Mouse (Mus musculus) embryonic facial prominence, embryonic 14.5 days (tissue): ENCODE measurements around the gene Btla. TPM values are rescaled to one million over a fixed set of nuclear protein-coding genes. Genes with fewer than 3 reads are reported as not detected.

ENCODE experiments used
- ATAC-seq: fragments of 200-750 bp; cut with Nextera tagmentation; 2 replicates; pipeline ENCODE4 v1.8.0; 2017; ENCODE audit warnings: low read depth, moderate number of reproducible peaks, moderate TSS enrichment
- DNase-seq: peaks from one replicate; pipeline ENCODE4 v3.0.0-alpha.2; 2015; ENCODE audit warnings: low spot score
- H3K27ac ChIP-seq: fragments of 300-500 bp; sonication (generic); replicated peaks from 2 replicates; pipeline ENCODE4 v1.5.1; 2014; ENCODE audit warnings: low read depth, mild to moderate bottlenecking, low read length, moderate library complexity
- H3K27me3 ChIP-seq: fragments of 300-500 bp; sonication (generic); replicated peaks from 2 replicates; pipeline ENCODE4 v1.6.1; 2014; ENCODE audit warnings: low read length; ENCODE audit not compliant: control insufficient read depth, insufficient read depth
- H3K36me3 ChIP-seq: fragments of 300-500 bp; sonication (generic); 2 replicates; pipeline ENCODE4 v1.6.1; 2014; ENCODE audit warnings: low read length, mixed read lengths; ENCODE audit not compliant: control insufficient read depth, insufficient read depth
- H3K4me1 ChIP-seq: fragments of 300-500 bp; sonication (generic); 2 replicates; pipeline ENCODE4 v1.6.1; 2014; ENCODE audit warnings: antibody characterized with exemption, low read length; ENCODE audit not compliant: control insufficient read depth, insufficient read depth
- H3K4me2 ChIP-seq: fragments of 300-500 bp; sonication (generic); 2 replicates; pipeline ENCODE4 v1.6.1; 2014; ENCODE audit warnings: low read depth, mild to moderate bottlenecking, low read length, moderate library complexity, mixed read lengths
- H3K4me3 ChIP-seq: fragments of 300-500 bp; sonication (generic); 2 replicates; pipeline ENCODE4 v1.5.1; 2014; ENCODE audit warnings: low read depth, mild to moderate bottlenecking, low read length
- H3K9ac ChIP-seq: fragments of 300-500 bp; sonication (generic); 2 replicates; pipeline ENCODE4 v1.6.1; 2014; ENCODE audit warnings: low read depth, mild to moderate bottlenecking, low read length, moderate library complexity, mixed read lengths
- H3K9me3 ChIP-seq: fragments of 300-500 bp; sonication (generic); 2 replicates; pipeline ENCODE4 v1.6.1; 2016; ENCODE audit warnings: low read length; ENCODE audit not compliant: control insufficient read depth
- WGBS: fragments of 180-500 bp; shearing (Covaris S2); extraction: QIAGEN DNeasy Blood & Tissue Kit; methylation state at CpG from one replicate; pipeline ENCODE4 v1.1.7; 2014; 5-methylcytosine and 5-hydroxymethylcytosine counted together
- polyA plus RNA-seq: library from polyadenylated mRNA; unstranded; fragments of >200 nt; fragmentation: Nextera tagmentation; extraction: Ambion mirVana; gene quantifications from 2 replicates; pipeline ENCODE4 v1.2.1, GENCODE M21; 2014

Gene Btla
- polyA plus RNA-seq, 1 experiment from 2014 or later = 0.49 TPM

DNA sequence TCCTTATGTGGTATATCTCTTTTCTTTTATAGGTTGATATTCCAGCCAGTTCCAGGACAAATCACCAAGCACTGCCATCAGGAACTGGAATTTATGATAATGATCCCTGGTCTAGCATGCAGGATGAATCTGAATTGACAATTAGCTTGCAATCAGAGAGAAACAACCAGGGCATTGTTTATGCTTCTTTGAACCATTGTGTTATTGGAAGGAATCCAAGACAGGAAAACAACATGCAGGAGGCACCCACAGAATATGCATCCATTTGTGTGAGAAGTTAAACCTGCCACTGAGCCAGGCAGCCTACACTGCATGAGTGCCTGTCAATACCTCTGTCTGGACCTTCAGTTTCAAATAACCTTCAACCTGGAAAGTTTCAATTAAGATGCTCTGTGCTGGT lies 26.2 kb downstream of the Btla start:
- no peak overlapping the region for H3K4me3 ChIP-seq
- no peaks in the 10 kb centered on the region for H3K27me3 ChIP-seq
- H3K9ac ChIP-seq = no peak overlapping the region
- H3K27ac ChIP-seq = no peak overlapping the region
- no peaks in the 10 kb centered on the region for H3K36me3 ChIP-seq
- ATAC-seq (no peak), DNase-seq (no peak)
- no peaks in the 10 kb centered on the region for H3K4me1 ChIP-seq
- no peak overlapping the region for H3K4me2 ChIP-seq
- no peaks in the 10 kb centered on the region for H3K9me3 ChIP-seq

DNA sequence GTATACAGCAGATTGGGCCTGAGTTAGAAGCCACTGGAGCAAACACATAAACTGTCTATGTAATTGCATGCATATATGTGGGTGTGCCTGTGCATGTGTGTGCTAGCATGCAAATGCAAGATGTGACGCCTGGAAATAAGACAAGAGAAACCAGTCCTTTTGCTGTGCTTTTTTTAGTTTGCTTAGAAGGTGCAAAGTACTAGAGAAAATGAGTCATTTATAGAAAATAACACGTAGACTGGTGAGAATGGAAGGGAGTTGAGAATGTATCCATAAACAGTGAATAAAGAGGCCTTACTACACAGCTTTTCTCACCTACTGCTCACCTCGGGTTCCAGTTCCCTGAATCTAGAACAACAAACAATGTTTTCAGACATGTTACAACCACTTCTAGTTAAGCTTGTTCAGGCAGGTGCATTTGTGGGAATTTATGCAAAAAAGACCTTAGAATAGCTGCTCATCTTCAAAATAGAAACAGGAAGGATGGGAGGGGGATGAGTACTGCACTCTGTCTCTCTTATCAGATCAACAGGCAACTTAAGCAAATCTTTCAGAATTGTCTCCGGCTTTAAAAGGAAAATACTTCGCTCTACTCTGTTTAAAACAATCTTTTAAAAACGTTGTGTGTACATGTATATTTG lies 27.8 kb downstream of the Btla start:
- no peak for DNase-seq
- Histone ChIP-seq H3K4me1 (no peaks in the 10 kb centered on the region), H3K4me2 (no peak overlapping the region), H3K27ac (no peak overlapping the region), H3K36me3 (no peaks in the 10 kb centered on the region), H3K9ac (no peak overlapping the region), H3K4me3 (no peak overlapping the region), H3K9me3 (no peaks in the 10 kb centered on the region), H3K27me3 (no peaks in the 10 kb centered on the region)
- ATAC-seq = no peak
- WGBS = 79% methylated on average over 6 of the region's 6 CpGs

DNA sequence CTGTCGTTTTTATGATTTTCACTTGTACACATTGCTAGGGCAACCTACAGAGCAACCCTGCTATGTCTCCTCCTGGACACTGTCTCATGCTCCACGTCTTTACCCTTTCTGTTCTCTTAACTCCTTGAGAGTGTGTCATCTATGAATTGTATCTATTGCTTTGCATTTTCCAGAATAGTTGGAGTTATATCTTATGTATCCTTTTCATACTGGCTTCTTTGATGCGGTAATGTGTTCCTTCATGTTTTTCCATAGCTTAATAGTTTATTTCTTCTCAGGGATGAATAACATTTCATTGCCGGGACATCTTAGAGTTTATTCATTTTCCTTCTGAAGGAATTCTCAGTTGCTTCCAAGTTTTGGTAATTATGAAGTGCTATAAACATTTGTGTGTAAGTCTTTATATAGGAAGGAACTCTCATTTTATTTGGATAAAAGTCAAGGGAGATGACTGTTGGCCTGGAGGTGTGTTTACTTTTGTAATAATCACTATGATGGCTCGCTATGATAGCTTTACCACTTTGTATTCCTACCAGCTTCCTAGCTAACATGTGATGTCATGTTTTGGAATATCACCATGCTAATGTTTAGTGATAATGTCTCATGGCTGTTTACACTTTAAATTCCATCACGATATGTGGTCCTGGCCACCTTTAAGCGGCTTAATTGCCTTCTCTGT lies 31.2 kb downstream of the Btla start:
- Histone ChIP-seq H3K4me2 (no peak overlapping the region), H3K9me3 (no peaks in the 10 kb centered on the region), H3K4me3 (no peak overlapping the region), H3K9ac (no peak overlapping the region), H3K36me3 (no peaks in the 10 kb centered on the region), H3K4me1 (no peaks in the 10 kb centered on the region), H3K27me3 (no peaks in the 10 kb centered on the region), H3K27ac (no peak overlapping the region)
- DNase-seq = no peak
- 81% methylated on average over 7 of the region's 7 CpGs for WGBS
- no peak for ATAC-seq

DNA sequence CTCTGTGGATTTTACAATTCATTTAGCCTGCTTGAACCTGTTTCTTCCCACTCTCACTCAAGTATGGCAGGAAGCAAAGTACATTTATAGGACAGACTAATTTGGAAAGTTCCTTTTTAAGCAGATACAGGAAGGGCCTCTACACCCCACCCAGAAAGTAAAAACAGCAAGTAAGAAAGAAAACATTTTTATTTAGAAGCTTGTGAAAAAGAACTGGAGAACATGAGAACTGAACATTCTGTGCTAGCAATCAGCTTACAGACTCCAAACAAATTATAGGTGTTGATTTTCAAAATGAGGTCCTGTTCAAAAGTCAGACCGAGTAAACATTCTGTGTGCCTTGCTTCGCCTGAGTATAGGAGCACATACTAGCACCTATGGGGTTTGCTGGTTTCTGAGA lies 32.8 kb downstream of the Btla start:
- no peak overlapping the region for H3K4me3 ChIP-seq
- H3K4me2 ChIP-seq = no peak overlapping the region
- no peaks in the 10 kb centered on the region for H3K36me3 ChIP-seq
- DNase-seq (no peak), ATAC-seq (no peak)
- 66% methylated on average over 2 of the region's 2 CpGs for WGBS
- H3K27me3 ChIP-seq = no peaks in the 10 kb centered on the region
- no peaks in the 10 kb centered on the region for H3K9me3 ChIP-seq
- peak overlapping the region; percentile 41; the same call in 1 of the 2 replicates for H3K27ac ChIP-seq
- H3K4me1 ChIP-seq = no peaks in the 10 kb centered on the region
- no peak overlapping the region for H3K9ac ChIP-seq

DNA sequence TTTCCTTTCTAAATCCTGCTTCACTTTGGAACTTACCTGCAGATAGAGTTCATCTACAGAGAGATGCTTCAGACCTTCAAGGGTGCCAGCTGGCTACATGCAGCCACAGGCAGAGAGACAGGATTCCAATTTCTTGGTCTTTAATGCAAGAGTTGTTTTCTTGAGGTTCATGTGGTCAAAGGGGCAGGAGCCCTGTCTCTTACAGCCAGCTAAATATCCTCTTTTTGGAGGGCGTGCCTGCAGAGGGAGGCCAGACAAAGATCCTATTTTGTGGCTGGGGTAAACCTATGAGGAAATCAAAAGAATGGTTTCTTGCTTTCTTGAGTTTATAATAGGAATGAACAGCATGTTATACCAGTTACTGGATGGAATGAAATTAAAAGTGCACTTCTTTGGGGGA lies 33.5 kb downstream of the Btla start:
- H3K4me1 ChIP-seq = no peaks in the 10 kb centered on the region
- DNase-seq (peak; percentile 56), ATAC-seq (no peak)
- H3K4me3 ChIP-seq = no peak overlapping the region
- H3K9ac ChIP-seq = no peak overlapping the region
- H3K27me3 ChIP-seq = no peaks in the 10 kb centered on the region
- WGBS = 74% methylated on average over 1 of the region's 1 CpGs
- H3K9me3 ChIP-seq = no peaks in the 10 kb centered on the region
- no peaks in the 10 kb centered on the region for H3K36me3 ChIP-seq
- no peak overlapping the region for H3K4me2 ChIP-seq
- 0 out of 2 replicates have a peak overlapping the region, but pooled peaks have one; percentile 41 for H3K27ac ChIP-seq

DNA sequence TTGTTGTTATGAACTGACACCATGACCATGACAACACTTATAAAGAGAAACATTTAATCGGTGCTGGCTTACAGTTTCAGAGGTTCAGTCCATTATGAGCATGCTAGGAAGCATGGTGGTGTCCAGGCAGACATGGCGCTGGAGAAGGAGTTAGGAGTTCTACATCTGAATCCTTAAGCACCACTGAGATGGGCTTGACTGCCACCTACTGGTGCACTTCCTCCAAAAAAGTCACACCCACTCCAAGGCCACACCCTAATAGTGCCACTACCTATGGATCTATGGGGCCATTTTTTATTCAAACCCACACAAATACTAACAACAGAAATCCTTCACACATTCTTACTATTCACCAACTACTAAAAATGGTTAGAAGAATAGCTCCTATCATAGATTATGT lies 35.5 kb downstream of the Btla start:
- no peak overlapping the region for H3K4me3 ChIP-seq
- no peak overlapping the region for H3K27ac ChIP-seq
- ATAC-seq (no peak), DNase-seq (no peak)
- H3K27me3 ChIP-seq = no peaks in the 10 kb centered on the region
- no peak overlapping the region for H3K9ac ChIP-seq
- H3K4me2 ChIP-seq = no peak overlapping the region
- H3K36me3 ChIP-seq = no peaks in the 10 kb centered on the region
- H3K4me1 ChIP-seq = no peaks in the 10 kb centered on the region
- 90% methylated on average over 2 of the region's 2 CpGs for WGBS
- no peaks in the 10 kb centered on the region for H3K9me3 ChIP-seq

DNA sequence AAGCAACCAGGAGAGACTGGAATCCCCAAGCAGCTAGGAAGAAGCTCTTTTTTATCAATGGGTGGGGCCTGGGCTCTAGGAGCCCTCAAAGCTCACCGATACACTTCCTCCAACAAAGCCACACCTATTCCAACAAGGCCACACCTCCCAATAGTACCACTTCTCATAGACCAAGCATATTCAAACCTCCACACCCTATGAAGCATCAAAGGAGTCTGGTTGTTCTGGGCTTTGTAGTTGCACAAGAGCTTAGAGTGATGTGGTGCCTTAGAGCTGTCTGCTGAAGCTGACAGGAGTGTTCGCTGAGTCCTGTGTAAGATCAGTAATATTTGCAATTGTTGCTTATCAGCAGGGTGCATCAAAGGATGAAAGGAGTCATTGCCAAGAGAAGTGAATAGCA lies 37.2 kb downstream of the Btla start:
- Histone ChIP-seq H3K4me3 (no peak overlapping the region), H3K36me3 (no peaks in the 10 kb centered on the region), H3K27me3 (no peaks in the 10 kb centered on the region), H3K9me3 (no peaks in the 10 kb centered on the region), H3K27ac (peak overlapping the region; percentile 0; the same call in 1 of the 2 replicates), H3K4me1 (no peaks in the 10 kb centered on the region), H3K9ac (no peak overlapping the region), H3K4me2 (no peak overlapping the region)
- no peak for ATAC-seq
- DNase-seq = no peak
- 81% methylated on average over 2 of the region's 2 CpGs for WGBS

DNA sequence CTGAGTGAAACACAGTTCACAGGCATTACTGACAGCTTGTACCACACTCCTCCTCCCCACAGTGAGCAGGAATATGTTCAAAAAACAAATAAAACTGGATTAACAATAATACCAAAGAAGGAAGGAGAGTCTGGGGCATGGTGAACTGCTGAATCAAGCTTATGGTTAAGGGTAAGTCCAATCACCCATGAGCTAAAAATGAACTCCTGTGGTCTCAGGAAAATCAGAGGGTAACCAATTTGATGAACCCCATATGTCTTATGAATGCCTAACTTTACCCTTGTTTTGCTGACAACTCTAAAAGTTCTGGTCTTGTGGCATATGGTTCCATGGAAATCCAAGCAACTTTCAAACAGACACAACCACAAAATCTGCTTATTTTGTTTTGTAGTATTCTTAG lies 37.9 kb downstream of the Btla start:
- Histone ChIP-seq H3K4me1 (no peaks in the 10 kb centered on the region), H3K27ac (0 out of 2 replicates have a peak overlapping the region, but pooled peaks have one; percentile 0), H3K9me3 (no peaks in the 10 kb centered on the region), H3K27me3 (no peaks in the 10 kb centered on the region), H3K4me3 (no peak overlapping the region), H3K4me2 (no peak overlapping the region), H3K36me3 (no peaks in the 10 kb centered on the region), H3K9ac (no peak overlapping the region)
- peak; percentile 56 for DNase-seq
- peak; percentile 33; the same call in 1 of the 2 replicates for ATAC-seq

DNA sequence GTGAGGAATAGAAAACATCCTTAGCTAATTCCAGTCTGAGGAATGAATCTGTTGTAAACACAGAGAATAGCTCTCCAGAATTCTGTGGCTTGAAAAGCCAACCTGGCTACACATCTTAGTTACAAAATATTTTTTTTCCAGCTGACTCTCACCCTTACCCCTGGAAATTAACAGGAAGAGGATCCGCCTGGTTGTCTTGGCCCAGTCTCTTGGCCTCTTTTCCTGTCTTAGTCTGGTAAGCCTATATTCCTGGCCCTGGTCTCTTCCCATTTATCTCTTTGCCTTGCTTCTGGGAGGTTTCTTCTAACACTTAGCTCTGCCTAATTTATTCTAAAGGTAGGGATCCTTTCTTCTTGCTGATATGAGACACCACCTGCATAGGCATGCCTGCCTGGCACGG lies 45.8 kb downstream of the Btla start:
- no peak overlapping the region for H3K4me3 ChIP-seq
- H3K36me3 ChIP-seq = no peaks in the 10 kb centered on the region
- WGBS = 86% methylated on average over 2 of the region's 2 CpGs
- no peaks in the 10 kb centered on the region for H3K9me3 ChIP-seq
- H3K9ac ChIP-seq = no peak overlapping the region
- H3K27ac ChIP-seq = no peak overlapping the region
- no peak for DNase-seq
- H3K4me2 ChIP-seq = no peak overlapping the region
- no peaks in the 10 kb centered on the region for H3K27me3 ChIP-seq
- no peak for ATAC-seq
- H3K4me1 ChIP-seq = no peaks in the 10 kb centered on the region
